Mouse (Mus musculus): ENCODE measurements at regions not wholly inside any gene's neighbourhood (a gene's known extent, or its start where the extent isn't known, plus 50 kb on each side); places are given as distances from the start of the nearest gene placed in this dataset.

GRCm38 (mm10) chr8:27677143-27678106, 230.0 kb downstream of the Poteg start:
- 38% methylated on average over 13 of the region's 13 CpGs for WGBS
- H3K27ac ChIP-seq (replicated peaks; ENCODE audit: low read depth, low read length), result no peak overlapping the region
- no peaks in the 10 kb centered on the region for H3K9me3 ChIP-seq (ENCODE audit: control insufficient read depth, low read length)
- no peak overlapping the region for H3K4me2 ChIP-seq (ENCODE audit: low read depth, severe bottlenecking)
- no peak overlapping the region for H3K9ac ChIP-seq (ENCODE audit: low read length)
- no peaks in the 10 kb centered on the region for H3K4me1 ChIP-seq (ENCODE audit: control insufficient read depth, insufficient read depth, low read length)
- H3K27me3 ChIP-seq (ENCODE audit: control insufficient read depth, insufficient read depth, low read length), result no peaks in the 10 kb centered on the region
- ATAC-seq (ENCODE audit: insufficient number of reproducible peaks, low FRiP score, low TSS enrichment, low read depth) (no peak), DNase-seq (ENCODE audit: low spot score) (peak; percentile 62)
- no peaks in the 10 kb centered on the region for H3K36me3 ChIP-seq (ENCODE audit: control insufficient read depth, insufficient read depth, low read length)
- no peak overlapping the region for H3K4me3 ChIP-seq (ENCODE audit: low read depth, low read length)

- H3K36me3 ChIP-seq (ENCODE audit: control insufficient read depth, insufficient read depth, low read length), result no peaks in the 10 kb centered on the region
- H3K9ac ChIP-seq (ENCODE audit: low read length), result no peak overlapping the region
- no peaks in the 10 kb centered on the region for H3K4me1 ChIP-seq (ENCODE audit: control insufficient read depth, insufficient read depth, low read length)
- peak; percentile 75 for DNase-seq (ENCODE audit: low spot score)
- H3K9me3 ChIP-seq (ENCODE audit: control insufficient read depth, low read length), result no peaks in the 10 kb centered on the region
- H3K27me3 ChIP-seq (ENCODE audit: control insufficient read depth, insufficient read depth, low read length), result no peaks in the 10 kb centered on the region
- 11% methylated on average over 2 of the region's 2 CpGs for WGBS
- no peak overlapping the region for H3K4me3 ChIP-seq (ENCODE audit: low read depth, low read length)
- H3K27ac ChIP-seq (replicated peaks; ENCODE audit: low read depth, low read length), result no peak overlapping the region
- no peak overlapping the region for H3K4me2 ChIP-seq (ENCODE audit: low read depth, severe bottlenecking)
- peak; percentile 51; the same call in 1 of the 2 replicates for ATAC-seq (ENCODE audit: insufficient number of reproducible peaks, low FRiP score, low TSS enrichment, low read depth)
Measured at GRCm38 (mm10) chr8:27679164-27679563, 231.7 kb downstream of the Poteg start.

- Histone ChIP-seq H3K9me3 (ENCODE audit: control insufficient read depth, low read length) (no peaks in the 10 kb centered on the region), H3K27me3 (ENCODE audit: control insufficient read depth, insufficient read depth, low read length) (no peaks in the 10 kb centered on the region), H3K4me1 (ENCODE audit: control insufficient read depth, insufficient read depth, low read length) (no peaks in the 10 kb centered on the region), H3K4me3 (ENCODE audit: low read depth, low read length) (no peak overlapping the region), H3K27ac (replicated peaks; ENCODE audit: low read depth, low read length) (no peak overlapping the region), H3K36me3 (ENCODE audit: control insufficient read depth, insufficient read depth, low read length) (no peaks in the 10 kb centered on the region), H3K9ac (ENCODE audit: low read length) (no peak overlapping the region), H3K4me2 (ENCODE audit: low read depth, severe bottlenecking) (no peak overlapping the region)
- ATAC-seq (ENCODE audit: insufficient number of reproducible peaks, low FRiP score, low TSS enrichment, low read depth) (no peak), DNase-seq (ENCODE audit: low spot score) (no peak)
- 85% methylated on average over 6 of the region's 6 CpGs for WGBS
Measured at GRCm38 (mm10) chr8:27721988-27722387, 274.5 kb downstream of the Poteg start.

DNA sequence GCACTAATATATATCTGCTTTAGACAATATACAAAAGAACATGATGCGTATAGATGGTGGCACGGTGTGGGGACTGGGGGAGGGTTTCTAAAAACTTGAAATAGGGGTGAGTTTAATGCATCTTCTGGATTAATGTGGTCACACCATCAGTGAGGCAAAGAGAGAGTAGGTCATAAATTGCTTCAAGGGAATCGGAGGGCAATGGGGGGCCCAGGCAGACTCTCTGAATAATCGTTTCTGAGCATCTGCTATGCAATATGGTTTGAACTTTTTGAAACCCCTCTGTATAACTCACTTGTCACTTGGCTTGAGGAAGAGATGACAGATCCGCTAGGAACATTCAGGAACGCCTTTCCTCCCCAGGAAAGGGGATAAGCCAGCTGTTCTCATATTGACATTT, 322.8 kb downstream of the Poteg start:
- no peaks in the 10 kb centered on the region for H3K36me3 ChIP-seq (ENCODE audit: control insufficient read depth, insufficient read depth, low read length)
- no peaks in the 10 kb centered on the region for H3K4me1 ChIP-seq (ENCODE audit: control insufficient read depth, insufficient read depth, low read length)
- H3K4me2 ChIP-seq (ENCODE audit: low read depth, severe bottlenecking), result no peak overlapping the region
- H3K9ac ChIP-seq (ENCODE audit: low read length), result no peak overlapping the region
- no peak overlapping the region for H3K27ac ChIP-seq (replicated peaks; ENCODE audit: low read depth, low read length)
- WGBS, result 82% methylated on average over 6 of the region's 6 CpGs
- DNase-seq (ENCODE audit: low spot score), result no peak
- H3K9me3 ChIP-seq (ENCODE audit: control insufficient read depth, low read length), result no peaks in the 10 kb centered on the region
- no peak overlapping the region for H3K4me3 ChIP-seq (ENCODE audit: low read depth, low read length)
- H3K27me3 ChIP-seq (ENCODE audit: control insufficient read depth, insufficient read depth, low read length), result no peaks in the 10 kb centered on the region
- no peak for ATAC-seq (ENCODE audit: insufficient number of reproducible peaks, low FRiP score, low TSS enrichment, low read depth)

GRCm38 (mm10) chr8:27770803-27771202, 323.3 kb downstream of the Poteg start:
- WGBS, result 66% methylated on average over 8 of the region's 8 CpGs
- Histone ChIP-seq H3K4me3 (ENCODE audit: low read depth, low read length) (no peak overlapping the region), H3K27ac (replicated peaks; ENCODE audit: low read depth, low read length) (no peak overlapping the region), H3K36me3 (ENCODE audit: control insufficient read depth, insufficient read depth, low read length) (no peaks in the 10 kb centered on the region), H3K9ac (ENCODE audit: low read length) (no peak overlapping the region), H3K4me1 (ENCODE audit: control insufficient read depth, insufficient read depth, low read length) (no peaks in the 10 kb centered on the region), H3K4me2 (ENCODE audit: low read depth, severe bottlenecking) (no peak overlapping the region), H3K27me3 (ENCODE audit: control insufficient read depth, insufficient read depth, low read length) (no peaks in the 10 kb centered on the region), H3K9me3 (ENCODE audit: control insufficient read depth, low read length) (no peaks in the 10 kb centered on the region)
- DNase-seq (ENCODE audit: low spot score) (no peak), ATAC-seq (ENCODE audit: insufficient number of reproducible peaks, low FRiP score, low TSS enrichment, low read depth) (no peak)

DNA sequence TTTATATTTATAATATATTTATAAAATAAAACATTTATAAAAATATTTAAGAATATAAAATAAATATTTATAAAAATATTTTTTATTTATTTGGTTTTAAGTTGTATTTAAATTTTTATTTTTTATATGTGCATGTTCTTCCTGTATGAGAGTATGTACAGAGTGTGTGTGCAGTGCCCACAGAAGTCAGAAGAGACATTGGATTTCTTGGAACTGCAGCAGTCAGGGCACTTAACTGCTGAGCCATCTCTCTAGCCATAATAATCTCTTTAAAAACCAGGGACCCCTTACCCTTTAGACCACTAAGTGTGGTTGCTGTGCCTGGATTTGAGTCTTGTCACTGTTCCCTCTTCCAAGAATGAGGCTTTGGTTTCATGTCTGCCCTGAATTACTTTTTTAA, 323.8 kb downstream of the Poteg start:
- no peak overlapping the region for H3K4me3 ChIP-seq (ENCODE audit: low read depth, low read length)
- no peaks in the 10 kb centered on the region for H3K36me3 ChIP-seq (ENCODE audit: control insufficient read depth, insufficient read depth, low read length)
- no peaks in the 10 kb centered on the region for H3K4me1 ChIP-seq (ENCODE audit: control insufficient read depth, insufficient read depth, low read length)
- H3K9me3 ChIP-seq (ENCODE audit: control insufficient read depth, low read length), result no peaks in the 10 kb centered on the region
- H3K9ac ChIP-seq (ENCODE audit: low read length), result no peak overlapping the region
- H3K27me3 ChIP-seq (ENCODE audit: control insufficient read depth, insufficient read depth, low read length), result no peaks in the 10 kb centered on the region
- no peak overlapping the region for H3K27ac ChIP-seq (replicated peaks; ENCODE audit: low read depth, low read length)
- DNase-seq (ENCODE audit: low spot score) (no peak), ATAC-seq (ENCODE audit: insufficient number of reproducible peaks, low FRiP score, low TSS enrichment, low read depth) (no peak)
- no peak overlapping the region for H3K4me2 ChIP-seq (ENCODE audit: low read depth, severe bottlenecking)

DNA sequence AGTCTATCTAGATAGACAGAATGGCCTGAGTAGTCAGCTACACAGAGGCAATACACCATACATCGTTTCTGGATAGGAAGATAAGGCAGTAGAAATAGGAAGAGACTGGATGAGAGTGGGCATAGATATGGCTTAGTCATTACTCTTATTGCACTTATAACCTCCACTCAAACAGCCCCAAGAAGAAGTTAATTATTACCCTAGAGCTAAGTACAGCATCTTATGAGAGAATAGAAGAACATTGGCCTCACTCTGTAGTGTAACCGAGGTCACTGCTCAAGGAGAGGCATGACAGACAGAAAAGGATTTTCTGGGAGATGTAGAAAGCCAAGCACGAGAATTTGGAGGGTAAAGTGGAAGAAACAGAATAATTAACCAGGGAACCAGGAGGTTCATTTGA, 331.5 kb downstream of the Poteg start:
- ATAC-seq (ENCODE audit: insufficient number of reproducible peaks, low FRiP score, low TSS enrichment, low read depth) (no peak), DNase-seq (ENCODE audit: low spot score) (no peak)
- no peaks in the 10 kb centered on the region for H3K9me3 ChIP-seq (ENCODE audit: control insufficient read depth, low read length)
- H3K27ac ChIP-seq (replicated peaks; ENCODE audit: low read depth, low read length), result no peak overlapping the region
- no peaks in the 10 kb centered on the region for H3K27me3 ChIP-seq (ENCODE audit: control insufficient read depth, insufficient read depth, low read length)
- H3K36me3 ChIP-seq (ENCODE audit: control insufficient read depth, insufficient read depth, low read length), result no peaks in the 10 kb centered on the region
- H3K9ac ChIP-seq (ENCODE audit: low read length), result no peak overlapping the region
- no peak overlapping the region for H3K4me2 ChIP-seq (ENCODE audit: low read depth, severe bottlenecking)
- H3K4me1 ChIP-seq (ENCODE audit: control insufficient read depth, insufficient read depth, low read length), result no peaks in the 10 kb centered on the region
- H3K4me3 ChIP-seq (ENCODE audit: low read depth, low read length), result no peak overlapping the region
- 83% methylated on average over 3 of the region's 3 CpGs for WGBS
